Mouse (Mus musculus) thymus, postnatal 36 days (tissue): ENCODE data around the gene Ripk4.

Source experiments
- DNase-seq, 2 experiments: peaks; one replicate each; pipeline ENCODE4 v3.0.0; 2022; ENCODE audit warnings: mixed read lengths in 2 of 2

Ripk4 gene

DNA sequence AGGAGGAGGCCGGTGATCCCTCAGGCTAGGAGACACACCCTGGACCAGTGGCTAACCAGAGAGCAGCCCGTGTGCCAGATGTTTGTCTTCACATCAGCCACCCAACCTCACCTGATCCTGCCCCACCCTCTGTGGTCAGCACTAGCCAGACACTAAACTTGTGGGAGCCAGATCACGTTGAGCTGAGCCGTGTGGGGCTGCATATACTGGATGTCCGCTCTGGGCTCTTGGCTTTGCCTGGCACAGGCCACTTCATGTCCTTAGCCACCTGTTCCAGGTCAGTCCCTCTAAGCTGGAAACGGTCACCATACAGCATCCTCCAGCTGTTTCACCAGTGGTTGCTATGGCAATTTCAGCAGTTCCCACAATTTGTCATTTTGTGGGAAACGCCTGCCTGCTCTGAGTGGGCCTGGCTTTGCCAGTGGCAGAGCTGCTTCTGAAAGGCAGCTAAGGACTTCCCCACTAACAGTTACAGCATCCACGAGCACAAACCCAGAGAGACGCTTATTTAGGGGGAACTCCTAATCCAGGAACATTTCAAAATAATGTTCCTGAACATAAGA, 28.7 kb downstream of the Ripk4 start:
- DNase-seq, result no peak

- DNase-seq, result no peak
Measured at GRCm38 (mm10) chr16:97733599-97733998, 30.0 kb downstream of the Ripk4 start.

DNA sequence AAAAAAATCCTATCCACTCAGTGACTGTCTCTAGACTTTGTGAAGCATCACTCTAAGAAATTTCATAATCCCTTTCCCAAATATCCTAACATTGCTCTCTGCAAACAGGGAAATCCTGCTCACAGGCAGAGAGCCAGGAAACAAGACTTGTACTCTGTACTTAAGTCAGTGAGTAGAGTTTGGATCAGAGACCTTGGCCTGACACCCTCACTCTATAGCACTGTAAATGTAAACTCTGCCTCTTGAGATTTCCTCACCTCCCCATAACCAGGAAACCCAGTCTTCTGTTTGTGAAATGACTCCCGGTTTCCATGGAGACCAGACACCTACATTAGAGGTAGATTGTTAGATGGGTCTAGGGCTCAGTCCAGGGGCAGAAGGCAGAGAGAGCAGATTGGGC, 33.3 kb downstream of the Ripk4 start:
- DNase-seq, result no peak

- no peak for DNase-seq
Measured at GRCm38 (mm10) chr16:97726436-97726835, 37.2 kb downstream of the Ripk4 start.

- DNase-seq, result no peak
Measured at GRCm38 (mm10) chr16:97720093-97720492, 43.5 kb downstream of the Ripk4 start.

- no peak for DNase-seq
Measured at GRCm38 (mm10) chr16:97719392-97719983, 44.1 kb downstream of the Ripk4 start.

DNA sequence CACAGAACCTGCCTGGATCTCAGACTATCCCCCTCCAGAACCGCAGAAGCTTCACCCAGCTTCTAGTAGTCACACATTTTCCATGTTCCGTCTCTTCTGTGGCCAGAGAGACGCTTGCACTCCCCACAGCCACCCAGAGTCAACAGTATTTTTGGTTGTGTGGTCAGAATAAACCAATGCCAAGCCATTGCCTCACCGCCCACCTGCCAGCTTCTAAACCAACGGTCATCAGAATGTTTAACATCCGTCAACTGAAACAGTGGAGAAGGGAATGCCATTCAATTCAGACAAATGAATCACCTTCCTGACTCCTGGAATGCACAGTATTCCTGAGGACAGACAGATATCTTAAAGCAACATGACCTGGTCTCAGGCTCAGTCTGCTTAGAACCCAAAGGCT, 47.0 kb downstream of the Ripk4 start:
- DNase-seq, result no peak

GRCm38 (mm10) chr16:97712129-97712528, 51.5 kb downstream of the Ripk4 start:
- DNase-seq, result no peak

DNA sequence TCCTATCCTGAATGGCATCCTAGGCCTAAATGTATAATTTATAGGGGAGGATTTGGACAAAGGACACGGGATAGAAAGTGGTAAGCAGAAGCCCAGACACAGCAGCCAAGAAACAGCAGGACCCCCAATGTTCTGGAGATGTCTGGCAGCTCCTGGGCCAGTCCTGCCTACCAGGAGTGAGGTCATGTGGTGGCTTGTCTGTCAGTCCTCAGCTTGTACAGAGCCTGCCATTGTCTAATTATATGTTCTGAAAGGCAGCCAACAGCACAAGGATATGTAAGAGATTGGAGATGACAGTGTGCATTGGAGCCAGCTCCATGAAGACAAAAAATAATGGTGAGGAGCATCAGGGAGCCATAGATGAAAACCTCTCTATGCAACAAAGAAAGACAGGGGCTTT, 61.7 kb downstream of the Ripk4 start:
- DNase-seq, result no peak

DNA sequence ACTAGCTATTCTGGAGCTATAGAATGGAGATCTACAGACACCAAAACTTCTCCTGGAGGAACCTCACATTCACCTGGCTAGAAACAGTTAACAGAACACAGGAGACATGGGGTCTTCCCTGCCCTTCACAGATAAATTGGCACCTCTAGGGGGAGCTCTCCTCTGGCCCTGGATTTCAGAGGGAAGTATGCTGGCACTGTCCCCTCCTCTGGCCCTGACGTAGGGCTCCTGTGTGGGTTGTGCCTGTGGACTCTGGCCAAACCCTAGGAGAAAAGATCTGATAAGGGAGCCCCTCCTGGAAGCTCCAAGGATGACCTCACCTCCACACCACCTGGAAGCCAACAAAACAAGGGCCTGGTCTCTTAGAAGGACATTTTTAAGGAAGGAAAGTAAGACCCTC, 65.8 kb downstream of the Ripk4 start:
- peak in 1 of 2 experiments; percentile 4 for DNase-seq

DNA sequence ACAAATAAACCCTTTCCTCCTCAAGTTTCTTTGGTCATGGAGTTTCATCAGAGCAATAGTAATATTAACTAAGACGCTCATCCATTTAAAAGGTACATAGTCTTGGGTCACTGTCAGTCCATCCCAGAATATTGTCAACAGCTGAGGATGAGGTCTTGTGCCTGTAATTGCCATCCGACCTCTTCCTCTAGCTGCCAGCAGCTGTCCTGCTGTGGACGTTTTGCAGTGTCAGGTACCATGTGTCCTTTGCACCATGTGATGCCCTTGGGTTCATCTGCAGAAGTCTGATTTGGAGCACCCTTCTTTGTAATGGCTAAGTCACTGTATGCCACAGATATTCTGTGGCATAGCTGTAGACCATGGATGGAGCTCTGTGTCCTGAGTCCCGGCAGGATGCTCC, 67.9 kb downstream of the Ripk4 start:
- no peak for DNase-seq
